Mouse (Mus musculus): ENCODE results near the gene Mcat.

Gene Mcat

DNA sequence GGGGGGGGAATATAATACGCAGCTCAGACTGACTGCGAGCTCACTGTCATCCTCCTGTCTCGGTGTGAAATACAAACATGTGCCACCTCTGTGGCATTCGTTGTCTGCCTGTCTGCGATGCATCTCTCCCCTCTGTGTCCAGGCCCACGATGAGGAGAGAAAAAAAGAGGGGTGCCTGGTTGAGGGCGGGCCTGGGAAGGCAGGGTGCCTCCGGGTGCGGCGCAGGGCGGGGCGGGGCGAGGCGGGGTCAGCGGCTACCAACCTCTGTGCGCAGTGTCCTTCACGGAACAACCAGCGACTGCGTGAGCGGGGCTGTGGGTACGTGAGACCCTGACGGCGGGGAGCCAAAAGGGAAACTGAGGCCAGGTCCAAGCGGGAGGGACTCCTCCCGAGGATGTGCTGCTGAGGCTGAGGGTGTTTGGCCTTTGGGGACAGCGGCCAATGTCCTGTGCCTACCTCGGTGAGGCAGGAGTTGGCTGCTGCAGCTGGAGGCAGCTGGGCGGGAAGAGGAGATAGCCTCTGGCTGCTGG, at the start of gene Mcat, which contains the start of gene Tspo:
Gene Mcat (minus strand): TSS at position 461 of the 530 bp plus-strand sequence.
Gene Tspo (plus strand): TSS at position 266 of the 530 bp plus-strand sequence.
- peak; percentile 29 to 39 for DNase-seq

GRCm38 (mm10) chr15:83607115-83607802, 43.7 kb upstream of the Mcat start:
- DNase-seq: peak; percentile 89 to 92

- no peak for DNase-seq
Observed at GRCm38 (mm10) chr15:83606700-83607099, 43.1 kb upstream of the Mcat start.

DNA sequence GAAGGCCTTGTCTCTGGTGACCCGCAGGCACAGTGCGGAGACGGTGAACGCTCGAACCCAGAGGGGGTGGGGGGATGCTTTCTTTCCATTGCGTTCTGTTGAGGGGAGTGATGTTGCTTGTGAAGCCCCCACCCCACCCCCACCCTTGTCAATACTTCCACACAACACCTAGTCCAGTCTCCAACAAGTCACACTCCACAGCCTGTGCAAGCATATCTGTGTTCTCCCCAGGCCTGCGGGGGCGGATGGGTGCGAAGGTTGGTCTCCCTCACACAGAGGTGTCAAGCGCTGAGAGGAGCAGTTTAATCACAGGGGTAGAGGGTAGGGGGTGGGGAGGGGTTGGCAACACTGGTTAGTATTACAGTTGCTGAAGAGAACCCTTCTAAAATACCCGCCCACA, 42.6 kb upstream of the Mcat start:
- DNase-seq: no peak

- DNase-seq: no peak
Observed at GRCm38 (mm10) chr15:83603426-83603825, 39.8 kb upstream of the Mcat start.

DNA sequence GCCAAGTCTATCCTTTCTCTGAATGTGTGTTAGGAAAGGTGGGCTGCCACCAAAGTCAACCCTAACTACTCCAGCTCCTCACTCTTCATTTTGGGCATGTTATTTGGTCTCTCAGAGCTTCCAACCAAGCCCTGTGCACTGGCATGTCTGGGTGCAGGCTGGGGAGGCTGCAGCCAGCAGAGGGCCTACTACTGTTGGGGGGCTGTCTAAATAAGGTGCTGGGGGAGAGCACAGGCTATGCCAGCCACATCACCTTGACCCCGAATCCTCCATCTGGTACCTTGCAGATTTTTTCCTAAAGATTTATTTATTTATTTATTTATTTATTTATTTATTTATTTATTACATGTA, 39.4 kb upstream of the Mcat start:
- DNase-seq: no peak

DNA sequence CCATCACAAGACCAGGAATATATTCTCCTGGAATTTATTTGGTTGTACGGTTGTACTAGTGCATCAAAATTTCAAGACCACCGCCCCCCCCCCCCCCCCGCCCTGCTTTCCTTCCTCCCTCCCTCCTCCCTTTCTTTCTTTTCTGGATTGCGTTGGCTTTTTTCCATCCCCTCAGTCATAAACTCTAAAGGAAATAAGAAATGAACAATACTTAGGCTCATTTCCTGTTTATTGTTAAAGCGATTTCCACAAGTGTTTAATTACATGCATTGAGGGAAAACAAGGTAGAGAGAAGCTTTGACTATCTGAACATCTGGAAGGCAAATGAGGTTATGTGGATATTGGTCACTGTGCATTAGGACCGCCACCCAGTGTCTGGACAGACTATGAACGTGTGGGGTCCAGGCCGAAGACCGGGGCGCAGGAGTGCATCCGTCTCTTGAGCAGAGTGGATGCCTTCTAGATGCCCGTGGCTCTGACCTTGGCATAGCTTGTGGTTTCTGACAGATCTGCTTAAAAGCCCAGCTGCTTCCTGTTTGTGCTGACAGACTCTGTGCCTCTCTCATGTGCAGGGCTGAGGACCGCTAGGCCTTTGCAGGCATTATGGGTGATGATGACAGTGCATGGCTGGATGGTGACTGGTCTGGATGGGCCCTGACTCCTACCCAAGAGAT, 38.9 kb upstream of the Mcat start:
- DNase-seq: no peak

DNA sequence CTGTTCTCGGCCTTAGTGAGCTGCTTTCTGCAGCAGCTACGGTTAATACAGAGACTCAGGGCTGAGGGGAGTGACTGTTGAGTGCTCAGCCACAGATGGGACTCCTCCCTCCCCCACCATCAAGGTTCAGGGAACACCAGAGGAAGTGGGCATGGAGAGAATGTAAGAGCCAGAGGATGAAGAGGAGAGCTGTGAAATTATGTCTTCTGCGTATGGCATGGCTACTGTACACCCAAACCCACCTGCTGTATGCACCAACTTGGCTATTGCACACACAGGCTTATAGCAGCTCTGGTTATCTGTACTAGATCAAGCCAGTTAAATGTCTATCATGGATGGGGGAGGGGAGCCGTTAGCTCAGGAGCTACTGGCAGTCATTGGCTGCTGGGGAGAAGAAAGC, 37.6 kb upstream of the Mcat start:
- DNase-seq: no peak

DNA sequence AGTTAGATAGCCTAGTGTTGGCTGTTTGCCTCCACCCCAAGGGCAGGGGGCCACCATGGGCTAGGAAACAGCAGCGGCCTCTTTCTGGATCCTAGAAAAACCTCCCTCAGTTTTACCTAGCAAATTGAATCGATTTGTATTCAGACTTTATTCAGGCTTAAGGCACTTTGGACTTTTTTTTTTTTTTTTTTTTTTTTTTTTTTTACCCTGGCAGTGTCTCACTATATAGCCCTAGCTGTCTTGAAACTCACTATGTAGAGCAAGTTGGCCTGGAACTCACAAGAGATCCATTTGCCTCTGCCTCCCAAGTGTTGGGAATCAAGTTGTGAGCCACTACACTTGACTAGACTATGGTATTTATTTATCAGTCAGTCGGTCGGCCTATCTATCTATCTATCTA, 33.2 kb upstream of the Mcat start:
- no peak for DNase-seq

GRCm38 (mm10) chr15:83595364-83595711, 31.8 kb upstream of the Mcat start:
- no peak for DNase-seq

DNA sequence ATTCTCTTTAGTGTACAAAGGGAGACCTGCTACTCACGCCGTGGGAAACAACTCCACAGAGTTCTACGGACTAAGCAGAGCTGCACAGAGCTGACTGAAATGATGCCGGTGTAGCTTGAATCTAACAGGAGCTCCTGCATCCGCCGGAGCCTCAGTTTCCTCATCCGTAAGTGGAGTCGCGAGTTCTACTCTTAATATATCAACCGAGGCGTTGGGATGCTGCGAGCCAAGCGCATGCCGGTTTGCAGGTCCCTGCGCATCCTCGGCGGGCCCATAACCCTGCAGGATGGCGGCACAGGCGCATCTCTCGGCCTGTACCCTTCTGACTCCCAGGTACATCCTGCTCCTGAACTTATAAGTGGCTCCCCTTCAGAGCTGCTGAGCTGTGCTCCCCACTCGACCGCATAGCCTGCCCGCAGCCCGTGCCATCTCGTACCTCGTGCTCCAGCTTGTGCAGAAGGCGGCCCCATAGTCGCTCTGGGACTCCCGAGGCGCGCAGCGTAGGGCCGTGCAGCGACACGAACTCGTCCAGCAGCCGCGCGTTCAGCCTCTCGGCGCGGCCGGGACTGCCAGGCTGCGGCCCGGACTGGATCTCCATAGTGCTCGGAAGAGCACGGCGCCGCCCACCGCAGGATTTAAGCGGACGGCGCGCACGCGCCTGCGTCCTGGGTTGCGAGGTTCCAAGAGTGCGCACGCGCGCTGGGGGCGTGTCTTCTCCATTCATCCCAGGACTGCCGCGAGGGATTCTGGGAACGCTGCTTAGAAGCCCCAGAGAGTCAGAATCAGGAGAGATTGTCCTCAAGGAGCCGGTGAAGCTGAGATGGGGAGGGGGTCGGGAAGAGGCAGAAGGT, 31.2 kb upstream of the Mcat start, which contains the start of gene Ttll12:
Gene Ttll12 (minus strand): TSS at position 645 of the 851 bp plus-strand sequence.
- DNase-seq: peak; percentile 97 to 99

- peak in 1 of 2 experiments; percentile 24 for DNase-seq
Observed at GRCm38 (mm10) chr15:83593702-83594512, 30.3 kb upstream of the Mcat start.

DNA sequence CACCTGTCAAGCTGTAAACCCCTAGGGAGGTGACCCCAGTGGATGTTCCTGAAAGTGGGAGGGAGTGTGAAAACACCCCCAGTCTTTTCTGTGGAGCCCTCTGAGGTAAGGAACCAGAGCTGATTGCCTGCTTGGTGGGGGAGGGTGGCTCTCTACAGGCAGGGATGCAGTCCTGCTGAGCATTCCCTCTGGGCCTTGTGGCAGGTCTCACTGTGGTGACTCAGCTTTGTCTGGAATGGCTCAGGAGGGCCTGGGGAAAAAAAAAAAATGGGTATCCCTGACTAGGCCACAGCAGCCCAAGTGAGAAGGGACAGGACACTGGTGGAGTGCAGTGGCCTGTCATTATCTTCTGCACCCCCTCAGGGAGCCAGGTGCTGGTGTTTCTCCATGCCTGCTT, 29.6 kb upstream of the Mcat start:
- no peak for DNase-seq

DNA sequence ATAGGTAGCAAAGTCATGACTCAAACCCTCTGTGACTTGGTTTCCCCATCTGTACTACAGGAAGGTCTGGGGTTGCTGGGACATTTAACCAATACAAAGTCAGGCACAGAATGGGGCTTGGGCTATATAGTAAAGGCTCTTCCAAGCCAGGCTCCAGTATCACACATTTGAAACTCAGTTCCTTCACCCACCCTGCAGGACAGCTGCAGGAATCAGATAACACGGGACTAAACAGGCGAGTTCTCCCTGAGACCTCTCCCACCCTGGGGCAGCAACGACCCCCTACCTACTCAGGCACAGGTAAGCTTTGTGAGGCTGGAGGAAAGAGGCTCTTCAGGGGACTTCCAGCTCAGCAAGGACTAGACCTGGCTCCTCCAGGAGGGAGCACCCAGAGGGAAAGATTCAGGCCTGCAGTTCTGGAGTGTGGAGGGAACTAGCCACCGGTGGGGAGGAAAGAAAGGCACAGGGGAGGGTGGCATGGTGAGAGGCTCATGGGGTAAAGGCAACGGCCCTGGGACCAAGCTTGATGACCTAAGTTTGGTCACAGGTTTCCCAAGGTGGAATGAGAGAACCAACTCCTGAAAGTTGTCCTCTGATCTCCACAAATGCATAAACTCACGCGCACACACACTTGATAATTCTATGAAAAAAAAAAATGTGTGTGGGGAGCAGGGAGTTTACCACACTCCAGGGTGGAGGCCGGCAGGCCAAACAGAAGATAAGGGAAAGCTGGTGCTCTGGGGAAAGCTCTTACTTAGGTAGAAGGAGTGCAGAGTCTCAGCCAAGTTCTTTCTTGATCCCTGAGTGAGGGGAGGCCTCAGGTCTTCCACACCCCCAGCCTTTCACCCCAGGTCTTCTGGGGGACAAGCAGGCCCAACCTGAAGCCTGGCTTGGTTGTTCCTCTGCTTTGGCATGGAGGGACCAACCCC, 28.9 kb upstream of the Mcat start:
- DNase-seq: no peak

GRCm38 (mm10) chr15:83591758-83592157, 28.2 kb upstream of the Mcat start:
- no peak for DNase-seq

DNA sequence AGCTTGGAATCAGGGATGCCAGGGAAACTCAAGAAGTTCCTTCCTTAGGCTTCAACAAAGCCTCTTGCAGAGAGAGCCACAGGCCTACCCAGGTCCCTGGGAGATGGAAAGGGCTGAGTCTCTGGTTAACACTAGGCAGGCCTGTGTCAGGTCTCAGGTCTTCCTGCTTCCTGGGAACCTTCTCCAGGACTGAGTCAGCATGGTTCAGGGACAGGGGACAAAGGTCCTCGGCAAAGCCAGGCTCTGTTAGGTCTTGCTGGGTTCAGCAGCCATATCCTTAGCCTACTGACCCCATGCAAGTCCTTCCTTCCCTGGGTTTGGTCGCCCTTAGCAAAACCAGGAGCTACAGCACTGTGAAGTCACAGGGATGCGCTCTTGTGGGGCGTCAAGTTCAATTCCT, 27.3 kb upstream of the Mcat start:
- no peak for DNase-seq

GRCm38 (mm10) chr15:83584741-83585220, 21.2 kb upstream of the Mcat start:
- DNase-seq: no peak

DNA sequence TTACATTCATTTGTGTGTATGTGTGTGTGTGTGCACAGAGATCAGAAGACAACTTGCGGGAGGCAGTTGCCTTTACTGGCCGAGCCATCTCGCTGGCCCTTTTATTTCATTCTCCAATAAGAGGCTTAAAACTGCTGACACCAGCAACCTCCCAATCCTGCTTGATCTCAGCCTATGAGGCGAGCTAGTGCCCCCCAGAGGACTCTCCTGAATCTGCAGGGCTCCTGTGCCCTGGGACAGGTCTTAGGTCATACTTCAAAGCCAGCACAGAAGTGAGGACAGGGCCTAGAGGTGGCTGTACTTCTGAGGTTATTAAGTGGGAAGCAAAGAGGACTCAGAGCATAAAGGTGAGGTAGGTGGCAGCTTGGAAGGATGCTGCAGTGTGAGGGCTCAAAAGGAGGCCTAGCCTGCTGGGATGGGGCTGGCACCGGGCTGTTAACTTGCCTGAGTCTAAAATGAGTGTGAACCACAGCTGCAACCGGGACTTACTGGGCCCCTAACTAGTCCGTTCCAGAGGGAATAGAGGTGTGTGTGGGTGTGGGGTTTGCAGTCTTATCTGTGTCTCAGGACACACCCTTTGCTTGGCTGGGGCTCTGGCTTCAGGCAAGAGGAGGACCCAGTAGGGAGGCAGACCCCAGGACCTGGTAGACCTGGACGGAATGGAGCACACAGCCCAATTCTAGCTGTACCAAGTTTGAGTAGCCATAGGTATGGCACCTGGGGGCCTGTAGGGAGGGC, 20.0 kb upstream of the Mcat start:
- DNase-seq: peak; percentile 48 to 49

GRCm38 (mm10) chr15:83582931-83583330, 19.3 kb upstream of the Mcat start:
- no peak for DNase-seq

DNA sequence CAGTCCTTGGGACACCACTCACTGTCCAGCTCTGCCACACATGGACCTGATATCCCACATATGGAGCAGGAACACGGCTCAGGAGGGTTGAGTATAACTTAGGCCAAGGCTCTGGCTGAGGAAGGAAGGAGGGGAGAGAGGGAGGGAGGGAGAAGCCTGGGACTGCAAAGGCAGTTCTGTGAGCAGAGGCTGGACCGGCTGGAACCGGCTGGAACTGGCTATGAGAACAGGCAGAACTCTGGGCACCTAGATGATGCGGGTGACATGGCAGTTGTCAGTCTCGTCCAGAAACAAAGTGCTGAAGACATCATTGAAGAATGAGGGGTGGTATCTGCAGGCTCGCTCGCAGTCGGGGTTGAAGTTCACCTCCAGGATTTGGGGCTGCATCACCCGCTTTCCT, 13.1 kb upstream of the Mcat start:
- DNase-seq: no peak

All from cerebellum, postnatal 10 days (tissue).